Mouse (Mus musculus) G1E (cell line): ENCODE measurements at regions not wholly inside any gene's neighbourhood (a gene's known extent, or its start where the extent isn't known, plus 50 kb on each side); places are given as distances from the start of the nearest gene placed in this dataset.

Experiments used
- CTCF ChIP-seq: IDR thresholded peaks from 2 replicates; pipeline ENCODE4 v1.5.1; 2012; ENCODE audit warnings: low read depth, low read length, inconsistent platforms, mixed read lengths
- GATA1 ChIP-seq: IDR thresholded peaks from 2 replicates; pipeline ENCODE4 v1.6.1; 2012; ENCODE audit warnings: borderline replicate concordance, low read length, inconsistent platforms, mixed read lengths
- GATA2 ChIP-seq: IDR thresholded peaks from 2 replicates; pipeline ENCODE4 v1.6.1; 2012; ENCODE audit warnings: low read depth, low read length, inconsistent platforms, borderline replicate concordance
- POLR2AphosphoS5 ChIP-seq: IDR thresholded peaks from 2 replicates; pipeline ENCODE4 v1.6.1; 2012; ENCODE audit warnings: low read depth, low read length, inconsistent platforms; ENCODE audit not compliant: insufficient replicate concordance
- TAL1 ChIP-seq: conservative IDR thresholded peaks from 2 replicates; pipeline ENCODE4 v1.6.1; 2012; ENCODE audit warnings: low read depth, low read length, inconsistent platforms, mixed read lengths

- TF ChIP-seq CTCF (no peak), GATA1 (no peak), TAL1 (no peak), POLR2AphosphoS5 (no peak), GATA2 (no peak)
Measured at GRCm38 (mm10) chr12:25891391-25892167, 523.5 kb downstream of the Rnf144a start.
